Mouse (Mus musculus) urinary bladder, adult 18-20 months (tissue): Measurements from ENCODE around the gene Tmem170.

Experiments
- DNase-seq, 2 experiments: peaks; one replicate each; pipeline ENCODE4 v3.0.0; 2022; ENCODE audit warnings: low spot score in 2 of 2, mixed read lengths in 2 of 2

The Tmem170 gene

GRCm38 (mm10) chr8:111815078-111815477 lies 61.5 kb downstream of the Tmem170 start:
- DNase-seq: no peak

GRCm38 (mm10) chr8:111813818-111814217 lies 62.7 kb downstream of the Tmem170 start:
- DNase-seq: no peak
